Mouse (Mus musculus) neutrophil, adult 5-6 weeks (primary cell): ENCODE measurements at regions not wholly inside any gene's neighbourhood (a gene's known extent, or its start where the extent isn't known, plus 50 kb on each side); places are given as distances from the start of the nearest gene placed in this dataset.

Experiments
- ATAC-seq: fragments of 151-379, 151-347 bp; 2 replicates; pipeline ENCODE4 v1.8.0; 2017; ENCODE audit warnings: mild to moderate bottlenecking, moderate TSS enrichment; ENCODE audit not compliant: insufficient number of reproducible peaks, poor library complexity, low FRiP score, severe bottlenecking; ENCODE audit errors: extremely low read depth

- peak; percentile 79 for ATAC-seq
Measured at GRCm38 (mm10) chr4:55817035-55817818, 285.0 kb upstream of the Klf4 start.

- ATAC-seq = no peak
Measured at GRCm38 (mm10) chr4:55815832-55816231, 283.6 kb upstream of the Klf4 start.

- no peak for ATAC-seq
Measured at GRCm38 (mm10) chr4:55812846-55813245, 280.6 kb upstream of the Klf4 start.

GRCm38 (mm10) chr4:55811656-55812055 lies 279.4 kb upstream of the Klf4 start:
- ATAC-seq = no peak

DNA sequence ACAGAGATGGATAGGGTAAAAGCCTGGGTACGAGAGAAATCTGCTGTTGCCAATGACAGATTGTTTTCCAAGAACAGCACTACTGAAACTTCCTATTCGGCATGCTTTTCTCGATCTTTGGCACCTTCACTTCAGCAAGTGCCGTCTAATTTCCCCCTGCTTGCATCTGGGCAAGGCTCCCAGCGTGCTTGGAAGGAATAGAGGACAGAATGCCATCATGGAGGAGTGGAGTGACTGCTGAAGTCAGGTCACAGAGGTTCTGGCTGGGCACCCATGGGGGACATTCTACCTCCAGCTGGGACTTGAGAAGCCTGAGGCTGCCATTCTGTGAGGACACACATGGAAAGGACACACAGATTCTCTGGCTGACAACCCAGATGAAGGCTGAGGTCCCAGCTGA lies 276.2 kb upstream of the Klf4 start:
- ATAC-seq = no peak

- ATAC-seq = no peak
Measured at GRCm38 (mm10) chr4:55806799-55807198, 274.5 kb upstream of the Klf4 start.

- no peak for ATAC-seq
Measured at GRCm38 (mm10) chr4:55805255-55806051, 273.2 kb upstream of the Klf4 start.

DNA sequence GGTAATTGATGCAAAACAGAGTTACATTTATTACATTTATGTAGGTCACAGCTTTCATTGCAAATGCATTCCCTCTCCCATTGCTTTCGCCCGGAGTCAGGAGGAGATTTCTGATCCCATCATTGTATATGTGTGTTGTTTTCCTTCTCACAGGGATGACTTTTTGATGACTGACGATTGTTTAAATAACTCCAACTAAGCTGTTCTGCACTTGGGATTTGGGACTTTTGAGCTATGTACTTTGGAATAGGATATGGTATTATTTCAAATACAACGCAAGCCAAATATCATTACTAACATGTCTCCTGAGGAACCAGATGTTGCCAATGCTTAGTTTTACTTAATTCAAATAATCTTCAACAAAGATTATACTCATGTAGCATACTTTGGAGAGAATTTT lies 269.8 kb upstream of the Klf4 start:
- ATAC-seq = no peak

- ATAC-seq = no peak
Measured at GRCm38 (mm10) chr4:55798099-55798498, 265.8 kb upstream of the Klf4 start.

DNA sequence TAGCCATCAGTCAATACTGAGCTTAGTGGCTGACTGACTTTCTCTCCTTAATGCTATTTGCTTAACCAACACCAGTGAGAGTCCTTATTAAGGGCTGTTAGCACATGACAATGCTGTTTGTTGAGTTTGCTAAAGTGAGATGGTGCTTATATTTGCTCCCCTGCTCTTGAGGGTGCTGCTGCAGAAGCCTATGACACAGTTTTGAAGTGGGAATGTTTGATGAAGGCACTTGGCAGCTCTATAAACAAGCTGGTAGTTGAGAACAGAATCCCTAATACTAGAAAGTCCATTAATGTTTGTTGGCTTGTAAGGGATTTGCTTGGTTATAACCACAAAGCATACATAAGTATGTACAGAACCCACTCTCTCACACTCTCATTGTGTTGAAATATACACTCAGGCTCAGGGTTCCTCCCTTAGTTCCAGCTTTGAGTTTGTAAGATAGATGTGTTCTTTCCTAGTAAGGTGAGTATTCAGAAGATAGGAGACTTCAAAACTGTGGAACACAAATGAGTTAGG lies 249.1 kb upstream of the Klf4 start:
- ATAC-seq = no peak

GRCm38 (mm10) chr4:55779581-55779980 lies 247.3 kb upstream of the Klf4 start:
- ATAC-seq = no peak

GRCm38 (mm10) chr4:55775858-55776257 lies 243.6 kb upstream of the Klf4 start:
- ATAC-seq = no peak

GRCm38 (mm10) chr4:55774571-55774970 lies 242.3 kb upstream of the Klf4 start:
- ATAC-seq = no peak

DNA sequence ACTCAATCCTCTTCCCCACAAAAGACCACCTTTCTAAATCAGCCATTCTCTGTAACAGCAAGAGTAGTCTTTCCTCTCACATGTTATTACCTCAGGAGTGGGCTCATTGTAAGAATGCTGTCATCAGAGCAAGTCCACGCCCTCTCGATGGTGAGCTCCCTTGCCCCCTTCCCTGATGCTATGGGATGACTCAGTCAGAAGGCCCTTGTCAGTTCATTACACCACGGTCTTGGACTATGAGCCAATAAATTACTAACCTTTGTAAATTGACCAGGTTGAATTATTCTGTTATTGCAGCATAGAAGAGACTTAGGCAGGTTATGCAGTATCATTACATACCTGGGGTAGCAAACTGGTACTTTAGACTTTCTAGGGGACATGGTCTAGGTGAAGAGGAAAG lies 237.4 kb upstream of the Klf4 start:
- no peak for ATAC-seq

- ATAC-seq = no peak
Measured at GRCm38 (mm10) chr4:55768325-55768724, 236.1 kb upstream of the Klf4 start.

- no peak for ATAC-seq
Measured at GRCm38 (mm10) chr4:55767133-55767532, 234.9 kb upstream of the Klf4 start.

DNA sequence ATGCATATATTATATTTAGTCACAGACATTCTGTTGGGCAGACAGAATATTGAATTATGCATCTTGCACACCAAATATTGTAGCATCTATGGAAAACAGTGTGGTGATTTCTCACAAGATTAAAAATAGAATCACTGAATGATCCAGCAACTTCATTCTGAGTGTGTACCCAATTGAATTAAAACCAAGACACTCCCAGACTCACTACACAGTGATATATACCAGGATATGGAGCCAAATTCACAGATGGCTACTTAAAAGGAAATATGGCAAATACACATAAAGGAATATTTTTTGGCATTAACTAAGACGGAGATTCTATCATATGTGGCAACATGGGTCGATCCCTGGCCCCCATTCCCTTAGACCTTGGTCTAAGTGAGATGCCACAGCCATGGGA lies 233.5 kb upstream of the Klf4 start:
- ATAC-seq = no peak

DNA sequence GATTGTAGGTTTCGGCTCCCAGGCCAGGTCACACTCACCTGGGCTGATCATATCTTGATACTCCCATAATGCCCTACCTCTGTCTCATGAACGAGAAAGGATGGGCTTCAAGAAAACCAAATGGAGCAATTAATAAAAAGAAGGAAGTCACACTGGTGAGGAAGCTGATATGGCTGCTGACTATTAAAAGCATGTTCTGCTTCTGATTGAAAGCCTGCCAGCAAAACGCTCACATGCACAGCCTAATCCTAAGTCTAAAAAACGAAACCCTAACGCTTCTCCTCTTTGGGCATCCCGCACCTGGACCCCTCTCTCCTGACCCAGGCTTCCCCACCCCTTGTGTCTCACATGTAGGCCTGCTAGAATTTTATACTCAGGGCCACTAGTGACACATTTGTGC lies 230.8 kb upstream of the Klf4 start:
- ATAC-seq = no peak

DNA sequence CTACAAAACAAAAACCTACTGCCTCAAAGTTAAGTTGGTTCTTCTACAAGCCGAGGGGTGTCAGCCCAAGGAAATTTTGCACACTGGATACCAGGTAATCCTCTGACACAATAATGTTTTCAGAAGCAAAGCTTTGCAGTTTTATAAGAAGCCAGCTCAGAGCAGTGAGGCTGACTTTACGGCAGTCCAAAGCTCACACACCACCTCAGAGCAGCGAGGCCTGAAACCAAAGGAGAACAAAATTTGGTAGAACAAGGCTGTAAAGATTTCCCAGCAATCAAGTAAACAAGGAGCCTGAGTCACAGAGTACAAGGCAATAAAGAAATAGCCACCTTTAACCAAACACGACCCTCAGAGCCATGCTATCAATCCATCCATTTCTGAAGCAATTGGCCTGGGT lies 230.1 kb upstream of the Klf4 start:
- no peak for ATAC-seq
